In genomic region chr5:92252031-92252430, GRCm38 (mm10) we compare ENCODE assay signal across 28 mouse cellular contexts. TPM values are rescaled to one million over a fixed set of nuclear protein-coding genes. Genes with fewer than 3 reads are reported as not detected.
"Had no signal": no experiment of that assay in that cellular context is flagged by ENCODE, and none has a peak within 500 bp of the region (broad histone marks: within the 10 kb centered on the region; RNA-seq: fewer than 3 reads in every experiment).

No protein-coding gene starts in this region.

- H3K4me1 ChIP-seq: liver, embryonic 15.5 days; midbrain, embryonic 12.5 days had no signal

- H3K9ac ChIP-seq: liver, embryonic 15.5 days; lung, embryonic 15.5 days; midbrain, embryonic 12.5 days; neural tube, embryonic 12.5 days; neural tube, embryonic 15.5 days had no signal

- H3K36me3 ChIP-seq: liver, embryonic 15.5 days; lung, embryonic 15.5 days; midbrain, embryonic 12.5 days; neural tube, embryonic 12.5 days; neural tube, embryonic 15.5 days had no signal

- H3K9me3 ChIP-seq: liver, embryonic 15.5 days; lung, embryonic 15.5 days; midbrain, embryonic 12.5 days; neural tube, embryonic 12.5 days; neural tube, embryonic 15.5 days had no signal

- ATAC-seq: intestine, postnatal 0 days had no signal

- H3K27ac ChIP-seq: kidney, postnatal 0 days; layer of hippocampus, adult 2 months; liver, embryonic 15.5 days; lung, embryonic 15.5 days; midbrain, embryonic 12.5 days; neural tube, embryonic 12.5 days; neural tube, embryonic 15.5 days; stomach, postnatal 0 days had no signal

- DNase-seq: kidney, adult 2 months; kidney, postnatal 25 days; layer of hippocampus, adult 9-11 months; lung, adult 18-20 months; lung, postnatal 10 days; lung, postnatal 36 days; retina, postnatal 1 day; right cerebral cortex, postnatal 25 days; thymus, postnatal 25 days had no signal

- H3K4me3 ChIP-seq: liver, embryonic 15.5 days; lung, embryonic 15.5 days; midbrain, embryonic 12.5 days; neural tube, embryonic 12.5 days had no signal

- H3K4me2 ChIP-seq: liver, embryonic 11.5 days; liver, embryonic 15.5 days; lung, embryonic 15.5 days had no signal

- H3K27me3 ChIP-seq: lung, embryonic 15.5 days; neural tube, embryonic 12.5 days; neural tube, embryonic 15.5 days had no signal

RNA-seq across cellular contexts. Expression of gene U90926, which starts 36.8 kb away (rescaled TPM):
- total RNA-seq: layer of hippocampus, adult 2 months; layer of hippocampus, postnatal 25 days; left cerebral cortex, adult 18-20 months; left cerebral cortex, postnatal 36 days had no signal
- polyA plus RNA-seq: intestine, postnatal 0 days; kidney, adult 2 months; kidney, embryonic 14.5 days; kidney, postnatal 0 days; limb, embryonic 11.5 days; limb, embryonic 14.5 days; liver, embryonic 11.5 days; liver, embryonic 15.5 days; lung, embryonic 15.5 days; midbrain, embryonic 12.5 days; midbrain, embryonic 16.5 days; neural tube, embryonic 12.5 days; neural tube, embryonic 15.5 days; spleen, adult 2 months; stomach, embryonic 14.5 days; stomach, postnatal 0 days had no signal
